Mouse (Mus musculus): ENCODE data around the gene Cidec.

Cidec gene

DNA sequence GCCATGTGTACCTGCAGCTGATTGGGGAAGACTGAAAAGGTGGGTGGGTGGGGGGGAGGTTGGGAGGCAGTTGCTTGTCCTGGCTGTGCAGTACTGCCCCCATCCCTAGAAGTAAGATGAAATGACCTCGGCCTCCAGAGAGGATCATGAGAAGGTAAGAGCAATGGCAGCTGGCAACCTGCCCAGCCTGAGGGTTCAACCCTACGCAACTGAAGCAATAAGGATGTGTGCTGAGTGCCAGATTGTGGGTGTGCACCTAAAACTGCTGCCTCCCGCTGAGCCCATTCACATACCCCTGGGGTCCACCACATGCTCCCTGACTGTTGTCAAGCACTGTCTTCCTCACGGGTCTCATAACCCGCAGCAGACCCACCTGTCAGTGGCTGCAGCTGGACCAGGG is 19.1 kb downstream of the Cidec start:
- in situ Hi-C loops (cut with MboI, MseI), result loop anchor here (25.0 kb wide), 1 partner anchor 646 kb away; no protein-coding TSS in a partner anchor

DNA sequence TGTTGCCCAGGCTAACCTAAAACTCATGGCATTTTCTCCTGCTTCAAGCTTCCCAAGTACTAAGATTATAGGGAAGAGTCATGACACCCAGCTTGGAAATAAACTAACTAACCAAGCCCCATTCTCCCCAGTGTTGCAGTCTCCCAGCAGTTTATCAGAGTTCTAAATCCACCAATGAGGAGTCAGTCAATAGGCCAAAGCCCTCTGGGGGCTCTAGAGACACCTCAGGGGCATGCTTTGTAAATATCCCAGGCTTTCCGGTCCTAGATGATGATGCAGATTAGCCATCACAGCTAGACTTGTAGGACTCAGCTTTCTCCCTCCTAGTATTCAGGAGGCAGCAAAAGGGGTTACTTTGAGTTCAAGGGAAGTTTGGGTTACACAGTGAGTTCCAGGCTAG is 25.6 kb downstream of the Cidec start:
- in situ Hi-C loops (cut with MboI, MseI), result loop anchor here (25.0 kb wide), 1 partner anchor 652 kb away; no protein-coding TSS in a partner anchor

DNA sequence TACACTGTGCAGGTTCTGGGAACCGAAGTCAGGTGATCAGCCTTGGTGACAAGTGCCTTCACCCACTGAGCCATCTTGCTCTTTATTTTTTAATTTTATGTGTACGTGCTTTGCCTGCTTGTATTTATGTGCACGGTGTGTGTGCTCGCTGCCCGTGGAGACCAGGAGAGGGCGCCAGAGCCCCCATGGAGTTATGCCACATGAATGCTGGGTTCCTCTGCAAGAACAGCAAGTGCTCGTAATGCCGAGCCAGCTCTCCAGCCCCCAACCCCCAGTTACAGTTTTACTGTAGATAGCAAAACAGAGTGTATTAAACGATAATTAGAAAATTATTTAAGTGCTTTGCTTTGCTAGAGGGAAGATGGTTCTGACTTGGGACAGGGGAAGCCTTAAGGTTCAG is 28.9 kb downstream of the Cidec start:
- in situ Hi-C loops (cut with MboI, MseI), result loop anchor here (25.0 kb wide), 1 partner anchor 656 kb away; no protein-coding TSS in a partner anchor

DNA sequence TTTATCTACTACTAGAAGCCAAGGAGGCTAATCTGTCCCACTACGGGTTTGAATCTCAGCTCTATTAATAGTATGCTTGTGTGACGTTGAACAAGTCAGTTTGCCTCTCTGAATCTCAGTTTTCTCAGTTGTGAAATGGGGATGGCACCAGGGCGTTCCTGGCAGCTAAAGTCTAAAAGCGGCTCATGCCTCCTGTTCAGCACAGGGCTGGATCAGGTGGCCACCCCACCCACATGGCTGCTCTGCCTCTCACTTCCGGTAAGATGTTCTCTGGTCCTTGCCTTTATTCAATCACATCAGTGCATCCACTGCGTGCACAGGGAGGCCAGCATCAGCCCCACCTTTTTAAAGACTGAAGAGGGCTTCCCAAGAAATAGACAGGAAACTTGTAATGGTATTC is 30.1 kb downstream of the Cidec start:
- in situ Hi-C loops (cut with MboI, MseI), result loop anchor here (25.0 kb wide), 1 partner anchor 657 kb away; no protein-coding TSS in a partner anchor

DNA sequence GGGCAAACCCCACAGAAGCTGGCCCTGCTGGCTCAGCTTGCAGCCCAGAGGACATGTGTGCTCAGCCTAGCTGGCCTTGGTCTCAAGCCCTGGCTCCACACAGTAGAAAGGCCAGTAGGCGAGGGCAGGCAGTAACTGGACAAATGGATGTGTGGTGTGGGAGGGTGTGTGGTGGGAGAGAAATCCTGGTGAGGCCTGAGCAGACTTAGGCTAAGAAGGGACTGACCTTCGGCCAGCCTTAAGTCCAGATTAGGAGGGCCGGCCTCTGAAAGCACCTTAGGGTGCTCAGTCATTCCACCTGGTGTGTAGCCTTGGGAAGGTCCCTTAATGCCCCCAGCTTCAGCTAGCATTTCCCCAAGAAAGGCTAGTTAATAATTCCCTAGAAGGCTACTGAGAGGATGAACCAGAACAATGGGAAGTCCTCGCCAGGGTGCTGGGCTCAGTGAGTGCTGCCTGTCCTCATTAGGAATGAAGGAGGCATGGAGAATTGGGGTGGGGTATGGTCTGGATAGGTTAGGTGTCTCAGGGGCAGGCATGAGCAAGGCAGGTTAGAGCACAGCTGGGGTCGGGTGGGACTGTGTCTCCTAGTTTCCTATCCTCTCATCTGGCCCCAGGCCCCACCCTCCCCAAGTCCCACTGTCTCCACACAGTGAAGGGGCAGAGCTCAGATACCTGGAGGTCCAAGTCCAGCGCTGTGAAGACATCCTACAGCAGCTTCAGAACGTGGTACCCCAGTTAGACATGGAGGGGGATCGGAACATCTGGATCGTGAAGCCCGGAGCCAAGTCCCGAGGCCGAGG is 30.7 kb downstream of the Cidec start:
- in situ Hi-C loops (cut with MboI, MseI), result loop anchor here (25.0 kb wide), 1 partner anchor 657 kb away; no protein-coding TSS in a partner anchor

DNA sequence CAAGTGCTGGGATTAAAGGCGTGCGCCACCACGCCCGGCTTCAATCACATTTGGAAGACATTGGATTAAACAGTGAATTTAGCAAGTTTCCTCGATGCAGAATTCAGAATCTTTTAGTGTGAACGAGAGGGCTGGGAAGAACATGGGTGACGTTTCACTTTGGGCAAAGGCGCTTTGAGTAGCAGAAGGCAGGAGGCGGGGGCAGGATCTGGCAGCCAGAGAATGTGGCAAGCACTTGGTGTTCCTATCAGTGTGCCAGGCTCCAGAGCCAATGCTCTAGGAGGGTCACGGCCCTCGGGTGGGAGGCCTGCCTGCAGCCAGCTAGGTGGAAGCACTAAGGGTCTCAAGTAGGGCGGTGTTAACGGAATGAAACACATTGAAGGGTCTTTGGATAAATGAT is 33.5 kb downstream of the Cidec start:
- in situ Hi-C loops (cut with MboI, MseI), result loop anchor here (25.0 kb wide), 1 partner anchor 660 kb away; no protein-coding TSS in a partner anchor

DNA sequence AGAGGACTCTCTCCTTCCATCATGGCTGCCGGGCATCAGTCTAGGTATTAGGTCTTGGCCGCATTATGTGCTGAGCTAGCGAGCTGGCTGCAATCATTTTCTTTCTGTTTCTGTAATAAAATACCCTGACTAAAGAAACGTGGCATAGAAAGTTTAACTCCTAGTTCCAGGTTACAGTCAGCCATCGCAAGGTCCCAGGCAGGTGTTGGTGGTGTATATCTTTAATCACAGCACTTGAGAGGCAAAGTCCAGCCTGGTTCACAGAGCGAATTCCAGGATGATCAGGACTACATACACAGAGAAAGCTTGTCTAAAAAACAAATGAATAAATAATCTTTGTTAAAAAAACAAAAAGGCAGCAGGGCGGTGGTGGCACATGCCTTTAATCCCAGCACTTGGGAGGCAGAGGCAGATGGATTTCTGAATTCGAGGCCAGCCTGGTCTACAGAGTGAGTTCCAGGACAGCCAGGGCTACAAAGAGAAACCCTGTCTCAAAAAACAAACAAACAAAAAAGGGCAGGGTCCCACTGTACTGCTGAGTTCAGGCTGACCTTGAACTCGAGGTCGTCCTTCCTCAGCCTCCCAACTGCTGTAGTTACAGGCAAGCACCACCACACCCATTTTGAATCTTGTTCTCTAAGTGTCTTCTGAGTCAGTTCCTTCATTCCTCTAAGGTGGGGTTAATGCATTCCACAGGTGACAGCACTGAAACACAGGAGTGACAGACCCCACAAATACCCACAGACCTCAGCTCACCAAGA is 39.1 kb downstream of the Cidec start:
- in situ Hi-C loops (cut with MboI, MseI), result no loop called here

DNA sequence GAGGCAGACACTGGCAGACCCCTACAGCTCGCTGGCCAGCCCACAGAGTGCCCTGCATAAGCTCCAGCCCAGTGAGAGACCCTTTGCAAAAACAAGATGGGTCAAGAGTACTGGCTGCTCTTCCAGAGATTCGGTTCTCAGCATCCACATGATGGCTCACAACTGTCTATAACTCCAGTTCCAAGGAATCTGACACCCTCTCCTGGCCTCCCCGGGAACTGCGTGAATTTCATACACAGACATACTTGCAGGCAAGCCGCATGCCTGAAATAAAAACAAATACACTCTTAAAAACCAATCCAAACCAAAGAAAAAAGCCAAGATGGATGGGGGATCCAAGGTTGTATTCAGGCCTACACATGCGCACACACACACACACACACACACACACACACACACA is 40.1 kb downstream of the Cidec start:
- in situ Hi-C loops (cut with MboI, MseI), result no loop called here

DNA sequence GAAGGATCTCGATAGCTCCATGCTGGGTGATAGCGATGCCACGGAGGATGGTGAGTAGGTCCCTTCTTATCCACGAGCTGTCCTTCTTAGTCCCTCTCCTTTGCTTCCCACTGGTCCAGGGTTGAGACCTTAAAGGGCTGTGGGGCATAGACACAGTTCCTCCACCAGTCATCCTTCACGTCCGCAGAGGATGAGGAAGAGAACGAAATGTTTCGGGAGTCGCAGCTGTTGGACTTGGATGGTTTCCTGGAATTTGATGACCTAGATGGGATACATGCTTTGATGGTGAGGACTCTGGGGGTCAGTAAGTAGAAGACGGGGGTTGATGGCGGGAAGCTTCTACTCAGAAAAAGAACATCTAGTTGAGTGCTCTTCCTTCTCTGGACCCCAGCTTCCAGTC is 40.7 kb downstream of the Cidec start:
- in situ Hi-C loops (cut with MboI, MseI), result no loop called here

DNA sequence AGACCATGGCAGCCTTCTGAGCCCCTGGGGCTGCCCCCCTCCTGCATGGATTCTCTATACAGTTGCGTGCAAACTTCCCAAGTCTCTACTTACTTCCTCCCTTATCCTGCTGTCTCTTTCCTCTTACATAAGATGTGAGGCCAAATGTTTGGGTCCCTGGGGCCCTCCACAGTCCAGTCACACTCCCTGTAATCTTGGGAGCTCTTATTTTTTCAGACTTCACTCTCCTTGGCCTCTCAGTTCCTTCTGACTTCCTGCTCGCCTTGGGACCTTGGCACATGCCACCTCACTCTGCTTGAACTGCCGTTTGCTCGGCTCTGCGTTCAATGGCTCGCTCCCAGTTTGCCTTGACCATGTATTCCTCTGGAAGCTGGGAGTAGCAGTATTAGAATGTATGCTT is 41.6 kb downstream of the Cidec start:
- in situ Hi-C loops (cut with MboI, MseI), result no loop called here

DNA sequence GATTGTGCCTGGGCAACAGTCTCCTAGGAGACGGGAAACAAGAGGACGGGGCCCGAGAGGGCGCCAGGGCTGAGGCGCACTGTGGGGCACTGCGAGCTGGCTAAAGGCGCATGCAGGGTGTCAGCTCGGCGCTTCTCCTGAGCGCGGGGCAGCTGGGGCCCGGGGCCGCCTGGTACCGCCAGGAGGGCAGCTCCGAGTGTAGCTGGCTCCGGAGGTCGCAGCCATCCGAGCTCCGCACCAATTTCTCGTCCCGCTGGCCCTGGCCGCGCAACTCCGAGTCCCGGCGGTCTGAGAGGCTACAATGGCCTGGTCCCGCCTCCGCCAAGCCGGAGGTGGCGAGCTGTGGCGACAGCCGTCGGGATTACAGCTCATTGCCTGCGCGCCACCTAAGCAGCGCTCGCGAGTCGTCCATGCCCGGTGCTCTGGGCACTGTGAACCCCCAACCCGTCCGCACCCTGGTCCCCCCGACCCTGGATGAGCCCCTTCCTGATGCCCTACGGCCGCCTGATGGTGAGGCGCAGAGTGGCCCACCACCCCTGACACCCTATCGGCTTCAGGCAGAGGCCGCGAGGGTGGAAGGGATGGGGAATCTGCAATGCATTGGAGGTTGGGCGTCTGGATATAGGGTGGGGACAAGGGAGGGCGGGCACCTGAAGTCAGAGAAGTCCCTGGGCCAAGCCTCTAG is 43.0 kb downstream of the Cidec start:
- in situ Hi-C loops (cut with MboI, MseI), result no loop called here

DNA sequence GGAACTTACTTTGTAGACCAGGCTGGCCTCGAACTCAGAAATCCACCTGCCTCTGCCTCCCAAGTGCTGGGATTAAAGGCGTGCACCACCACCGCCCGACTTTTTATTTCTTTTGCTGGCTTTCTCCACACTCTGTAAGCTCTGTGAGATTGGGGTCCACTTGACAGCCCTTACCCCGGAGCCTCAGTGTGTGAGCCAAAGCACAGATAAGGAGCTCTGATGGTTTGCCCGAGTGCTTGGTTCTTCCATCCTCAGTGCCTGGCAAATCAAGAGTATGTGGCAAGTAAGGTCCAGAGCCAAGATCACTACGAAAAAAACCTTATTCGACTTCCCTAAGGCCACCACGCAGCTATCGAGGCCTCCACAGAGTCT is 43.6 kb downstream of the Cidec start:
- in situ Hi-C loops (cut with MboI, MseI), result no loop called here

DNA sequence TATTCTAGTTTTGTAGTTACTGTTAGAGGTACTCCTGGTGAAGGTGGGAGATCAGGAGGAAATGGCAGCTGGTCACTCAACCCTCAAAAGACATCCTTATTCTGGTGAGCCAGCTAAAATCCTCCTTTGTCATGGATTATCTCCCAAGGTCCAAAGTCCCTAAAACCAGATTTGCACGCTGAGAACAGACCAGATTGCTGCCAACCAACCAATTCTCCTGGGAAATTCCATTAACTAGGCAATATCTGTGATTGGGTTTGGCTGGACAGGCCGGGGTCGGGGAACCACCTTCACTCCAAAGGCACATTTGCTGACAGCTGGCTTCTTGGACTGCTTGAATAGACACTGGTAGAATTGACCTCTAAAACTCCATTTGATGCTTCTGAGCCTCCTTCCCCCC is 44.8 kb downstream of the Cidec start:
- in situ Hi-C loops (cut with MboI, MseI), result no loop called here

DNA sequence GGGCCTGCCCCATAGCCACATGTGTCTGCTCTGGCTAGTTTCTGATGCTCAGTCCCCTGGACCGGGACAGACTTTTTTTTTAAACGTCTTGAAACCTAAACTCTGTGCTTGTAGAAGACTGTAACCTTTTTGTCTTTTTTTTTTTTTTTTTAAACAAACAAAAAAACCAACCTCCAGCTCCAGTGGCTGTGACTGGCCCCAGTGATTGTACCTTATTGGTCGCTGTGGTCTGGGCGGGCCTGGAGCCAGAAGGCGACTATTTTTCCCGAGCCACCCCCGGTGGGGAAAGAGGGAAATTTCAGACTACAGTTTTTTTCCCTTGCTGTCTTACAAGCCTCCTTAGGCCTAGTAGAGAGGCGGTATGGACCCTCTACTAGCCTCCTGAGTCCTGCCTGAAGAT is 46.6 kb downstream of the Cidec start, which contains the start of gene Ttll3:
Gene Ttll3, plus strand, starts transcription at position 301 of the 400 bp plus-strand sequence.
- in situ Hi-C loops (cut with MboI, MseI), result no loop called here

DNA sequence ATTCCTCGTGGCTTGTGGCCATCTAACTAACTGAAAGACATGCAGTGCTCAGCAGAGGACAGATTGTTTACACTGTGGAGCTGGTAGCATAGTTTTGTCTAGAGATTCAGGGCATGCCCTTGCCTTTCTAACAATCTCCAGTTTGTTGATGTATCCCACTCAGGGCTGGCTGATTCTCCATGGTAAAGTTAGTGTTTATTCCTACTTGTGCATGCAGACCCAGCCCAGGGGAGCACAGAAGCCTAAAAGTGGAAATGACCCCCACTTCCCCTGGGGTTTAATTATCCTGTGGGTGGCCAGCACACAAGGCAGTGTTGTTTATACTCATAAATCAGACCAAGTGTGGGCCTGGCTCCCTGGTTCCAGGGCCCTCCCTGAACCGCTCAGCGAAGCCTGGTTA is 49.5 kb downstream of the Cidec start:
- in situ Hi-C loops (cut with MboI, MseI), result no loop called here

DNA sequence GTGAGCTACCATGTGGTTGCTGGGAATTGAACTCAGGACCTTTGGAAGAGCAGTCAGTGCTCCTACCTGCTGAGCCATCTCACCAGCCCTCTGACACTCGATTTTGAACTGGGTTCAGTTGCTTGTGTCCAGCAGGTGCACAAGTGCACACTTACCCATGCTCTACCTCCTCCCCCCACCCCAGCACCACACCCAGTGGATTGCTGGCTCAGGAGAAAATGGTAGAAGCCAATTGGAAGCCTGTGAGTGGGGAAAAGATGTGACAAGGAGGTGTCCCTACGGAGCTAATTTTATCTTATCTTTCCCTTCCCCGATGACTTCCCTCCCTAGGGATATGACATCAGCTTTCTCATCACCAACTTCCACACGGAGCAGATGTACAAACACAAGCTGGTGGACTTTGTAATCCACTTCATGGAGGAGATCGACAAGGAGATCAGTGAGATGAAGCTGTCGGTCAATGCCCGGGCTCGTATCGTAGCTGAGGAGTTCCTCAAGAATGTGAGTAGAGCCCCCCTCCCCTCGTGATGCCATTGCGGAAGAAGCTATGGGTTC is 50.3 kb downstream of the Cidec start:
- in situ Hi-C loops (cut with MboI, MseI), result no loop called here

DNA sequence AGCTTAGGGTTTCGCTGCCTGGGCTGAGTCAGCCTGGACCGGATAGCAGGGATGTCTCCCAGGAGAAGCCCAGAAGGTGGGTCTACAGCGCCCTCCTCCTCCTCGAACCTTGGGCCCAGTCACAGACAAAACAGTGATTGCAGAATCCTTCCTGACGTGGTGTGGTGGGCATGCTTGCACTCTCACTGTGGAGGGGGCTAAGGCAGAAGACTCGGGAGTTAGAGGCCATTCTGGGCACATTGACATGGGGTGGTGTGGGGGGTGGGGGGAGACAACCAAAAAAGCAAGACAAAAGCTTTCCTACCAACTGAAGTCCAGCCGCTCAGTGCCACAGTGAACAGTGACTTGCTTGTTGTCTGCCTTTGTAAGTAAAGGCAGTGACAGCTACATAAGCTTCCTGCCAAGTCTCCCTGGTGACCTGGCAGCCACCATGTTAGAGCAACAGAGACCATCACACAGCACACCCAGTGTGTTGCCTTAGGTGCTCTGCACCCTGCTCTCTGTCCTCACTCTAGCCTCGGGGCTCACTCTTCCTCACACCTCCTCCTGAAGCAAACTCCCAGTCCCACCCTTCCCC is 51.1 kb downstream of the Cidec start:
- in situ Hi-C loops (cut with MboI, MseI), result no loop called here

DNA sequence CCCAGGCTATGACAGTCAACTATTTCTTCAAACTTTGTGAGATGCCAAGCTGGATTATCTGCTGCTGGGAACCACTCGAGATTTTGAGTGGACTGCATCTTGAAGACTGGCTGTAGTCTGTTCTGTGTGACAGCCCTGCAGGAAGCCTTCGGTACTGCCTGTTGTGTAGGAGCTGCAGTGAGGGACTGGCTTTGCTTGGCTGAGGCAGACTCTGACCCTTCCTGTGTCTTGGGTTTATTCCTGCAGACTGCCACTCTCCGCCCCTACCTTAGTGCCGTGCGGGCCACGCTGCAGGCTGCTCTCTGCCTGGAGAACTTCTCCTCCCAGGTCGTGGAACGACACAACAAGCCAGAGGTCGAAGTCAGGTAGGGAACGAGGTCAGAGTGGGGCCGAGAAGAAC is 55.1 kb downstream of the Cidec start:
- in situ Hi-C loops (cut with MboI, MseI), result no loop called here

DNA sequence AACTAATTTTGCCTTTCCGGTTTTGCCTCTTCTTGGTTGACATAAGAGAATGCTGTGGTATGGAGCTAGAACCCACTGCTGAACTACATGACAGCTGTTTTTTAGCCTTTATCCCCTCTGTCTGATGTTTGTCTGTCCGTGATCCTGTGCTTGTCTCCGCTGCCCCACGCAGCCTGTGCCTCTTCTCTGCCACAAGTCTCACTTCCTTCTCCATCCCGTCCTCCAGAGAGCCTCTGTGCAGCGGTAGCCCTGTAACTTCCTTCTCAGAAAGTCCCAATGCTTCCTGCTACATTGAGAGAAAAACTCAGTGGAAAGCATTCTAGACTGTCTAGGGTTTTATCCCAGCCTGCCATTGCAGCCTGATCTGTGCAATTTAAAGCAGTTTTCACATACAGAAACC is 56.3 kb downstream of the Cidec start:
- in situ Hi-C loops (cut with MboI, MseI), result loop anchor here (5.0 kb wide), 2 partner anchors 52 to 332 kb away; partner anchors contain the start of genes Ogg1 and Thumpd3

DNA sequence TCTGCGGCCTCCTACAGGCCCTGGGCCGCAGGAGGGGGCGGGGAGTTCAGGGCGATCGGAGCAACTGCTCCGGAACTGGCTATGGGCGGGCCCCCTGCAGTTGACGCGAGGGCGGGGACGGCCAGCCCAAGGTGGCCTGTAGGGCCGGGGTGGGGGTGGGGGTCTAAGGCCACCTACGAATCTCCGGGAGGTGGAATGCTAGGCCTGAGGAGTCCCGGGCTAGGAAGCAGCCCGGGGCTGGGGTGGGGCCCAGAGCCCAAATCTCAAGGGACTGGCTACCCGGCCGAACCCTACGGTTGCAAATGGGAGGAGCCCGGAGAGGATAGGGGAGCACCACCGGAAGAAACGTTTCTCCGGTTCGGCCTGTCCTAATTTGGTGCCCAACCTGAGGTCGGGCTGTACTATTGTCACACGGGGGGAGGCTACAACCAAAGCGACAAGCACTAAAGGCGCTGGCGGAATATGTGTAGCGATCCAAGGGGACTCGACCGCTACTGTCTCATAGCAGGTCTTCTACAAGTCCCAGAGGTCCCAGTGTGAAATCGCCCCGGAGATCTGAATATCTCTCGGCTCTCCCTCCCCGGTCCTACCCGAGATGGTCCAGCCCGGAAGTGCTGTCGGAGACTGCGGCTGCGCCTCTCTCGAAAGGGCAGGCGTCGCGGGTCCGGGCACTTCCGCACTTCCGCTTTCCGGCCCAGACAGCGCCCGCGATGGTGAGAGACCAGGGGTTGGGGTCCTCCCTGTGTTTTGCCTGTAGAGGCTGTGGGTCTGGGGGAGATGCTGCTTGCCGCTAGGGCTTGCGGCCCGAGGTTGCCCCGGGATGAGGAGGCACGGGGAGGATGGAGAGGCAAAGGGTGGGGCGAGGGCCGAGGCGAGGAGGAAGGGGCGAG is 57.8 kb downstream of the Cidec start, which contains the start of the genes Tada3 and Arpc4:
Gene Tada3, minus strand, starts transcription at position 388 of the 890 bp plus-strand sequence.
Gene Arpc4, plus strand, starts transcription at position 620 of the 890 bp plus-strand sequence.
- in situ Hi-C loops (cut with MboI, MseI), result loop anchor here (5.0 kb wide), 2 partner anchors 50 to 330 kb away; partner anchors contain the start of genes Ogg1 and Thumpd3

Measured in T-helper 2 cell (primary cell).